Mouse (Mus musculus) spleen, adult 2 months (tissue): ENCODE data around the gene Sf3b3. TPM values are rescaled to one million over a fixed set of nuclear protein-coding genes. Genes with fewer than 3 reads are reported as not detected.
"Not testable (repeated sequence)": the region's sequence is repeated elsewhere in the genome, so short reads cannot be mapped to it uniquely, and the experiment has no call there.

Experiments
- DNase-seq, 2 experiments: peaks; one replicate each; pipeline versions ENCODE4 v3.0.0 to v3.0.0-alpha.2; 2012 to 2021; ENCODE audit warnings: low spot score in 2 of 2, low read depth in 1 of 2
- H3K27ac ChIP-seq: fragments of 200-500 bp; 2 replicates; pipeline ENCODE4 v1.5.1; 2012; ENCODE audit warnings: low read length, inconsistent platforms; ENCODE audit not compliant: insufficient read depth
- H3K27me3 ChIP-seq: fragments of 200-500 bp; 2 replicates; pipeline ENCODE4 v1.6.1; 2012; ENCODE audit warnings: mild to moderate bottlenecking, moderate library complexity, low read length, inconsistent platforms; ENCODE audit not compliant: control insufficient read depth, insufficient read depth
- H3K36me3 ChIP-seq: fragments of 200-500 bp; 2 replicates; pipeline ENCODE4 v1.6.1; 2012; ENCODE audit warnings: mild to moderate bottlenecking, low read length, inconsistent platforms; ENCODE audit not compliant: control insufficient read depth, insufficient read depth
- H3K4me1 ChIP-seq: fragments of 200-500 bp; 2 replicates; pipeline ENCODE4 v1.6.1; 2011; ENCODE audit warnings: inconsistent platforms; ENCODE audit not compliant: control insufficient read depth, insufficient read depth, insufficient read length
- H3K4me3 ChIP-seq: fragments of 200-500 bp; 2 replicates; pipeline ENCODE4 v1.5.1; 2011; ENCODE audit warnings: mild to moderate bottlenecking, inconsistent platforms; ENCODE audit not compliant: insufficient read depth, insufficient read length; ENCODE audit errors: extremely low read depth
- CTCF ChIP-seq: fragments of 200-500 bp; IDR thresholded peaks from 2 replicates; pipeline ENCODE4 v1.5.1; 2011; ENCODE audit warnings: mild to moderate bottlenecking, inconsistent platforms; ENCODE audit not compliant: insufficient read depth, insufficient read length, insufficient replicate concordance; ENCODE audit errors: extremely low read depth
- POLR2A ChIP-seq: fragments of 200-500 bp; IDR thresholded peaks from 2 replicates; pipeline ENCODE4 v1.6.1; 2011; ENCODE audit warnings: low read depth, low read length, inconsistent platforms
- WGBS: fragments of 180-500 bp; shearing (Covaris S2); methylation state at CpG from one replicate; pipeline ENCODE4 v1.1.7; 2018; 5-methylcytosine and 5-hydroxymethylcytosine counted together
- polyA plus RNA-seq: library from polyadenylated mRNA; depleted of rRNA; stranded (reverse); fragments of >200 nt; gene quantifications from 2 replicates; pipeline ENCODE4 v1.2.3, GENCODE M21; 2012

Gene Sf3b3
- polyA plus RNA-seq, 1 experiment: 30.5 TPM

GRCm38 (mm10) chr8:110877862-110878261 is 31.3 kb upstream of the Sf3b3 start:
- Histone ChIP-seq H3K4me3 (no peak overlapping the region), H3K27me3 (no peaks in the 10 kb centered on the region), H3K36me3 (peaks cover 53% of the 10 kb centered on the region), H3K4me1 (no peaks in the 10 kb centered on the region), H3K27ac (no peak overlapping the region)
- 66% methylated on average over 4 of the region's 4 CpGs for WGBS
- TF ChIP-seq POLR2A (no peak), CTCF (no peak)
- DNase-seq: no peak

GRCm38 (mm10) chr8:110870501-110870900 is 23.9 kb upstream of the Sf3b3 start:
- no peak for DNase-seq
- WGBS: 97% methylated on average over 2 of the region's 2 CpGs
- Histone ChIP-seq H3K4me3 (no peak overlapping the region), H3K4me1 (no peaks in the 10 kb centered on the region), H3K27me3 (no peaks in the 10 kb centered on the region), H3K27ac (no peak overlapping the region), H3K36me3 (peaks cover 35% of the 10 kb centered on the region)
- no peak for TF ChIP-seq CTCF
- no peak for TF ChIP-seq POLR2A

- WGBS: 96% methylated on average over 7 of the region's 7 CpGs
- DNase-seq, H3K27me3 ChIP-seq, H3K27ac ChIP-seq, H3K4me3 ChIP-seq, H3K4me1 ChIP-seq: not testable (repeated sequence)
- H3K36me3 ChIP-seq: peaks cover 39% of the 10 kb centered on the region
Observed at GRCm38 (mm10) chr8:110861347-110862025, 14.9 kb upstream of the Sf3b3 start.

GRCm38 (mm10) chr8:110859651-110860501 is 13.3 kb upstream of the Sf3b3 start:
- H3K36me3 ChIP-seq: peaks cover 37% of the 10 kb centered on the region
- TF ChIP-seq POLR2A (no peak), CTCF (peak; percentile 49; the same call in 1 of the 2 replicates)
- no peak overlapping the region for H3K27ac ChIP-seq
- H3K4me1 ChIP-seq: no peaks in the 10 kb centered on the region
- DNase-seq: peak; percentile 14 to 35
- H3K4me3 ChIP-seq: no peak overlapping the region
- H3K27me3 ChIP-seq: no peaks in the 10 kb centered on the region
- 42% methylated on average over 7 of the region's 7 CpGs for WGBS

- Histone ChIP-seq H3K27ac (no peak overlapping the region), H3K27me3 (no peaks in the 10 kb centered on the region), H3K4me1 (no peaks in the 10 kb centered on the region), H3K36me3 (peaks cover 30% of the 10 kb centered on the region), H3K4me3 (no peak overlapping the region)
- no peak for DNase-seq
- TF ChIP-seq CTCF (no peak), POLR2A (no peak)
- 84% methylated on average over 5 of the region's 5 CpGs for WGBS
Observed at GRCm38 (mm10) chr8:110856760-110857461, 10.3 kb upstream of the Sf3b3 start.

GRCm38 (mm10) chr8:110856073-110856472 is 9.5 kb upstream of the Sf3b3 start:
- not testable (repeated sequence) for H3K27me3 ChIP-seq, H3K4me3 ChIP-seq, DNase-seq, H3K4me1 ChIP-seq, H3K27ac ChIP-seq
- H3K36me3 ChIP-seq: peaks cover 36% of the 10 kb centered on the region
- 94% methylated on average over 4 of the region's 4 CpGs for WGBS

DNA sequence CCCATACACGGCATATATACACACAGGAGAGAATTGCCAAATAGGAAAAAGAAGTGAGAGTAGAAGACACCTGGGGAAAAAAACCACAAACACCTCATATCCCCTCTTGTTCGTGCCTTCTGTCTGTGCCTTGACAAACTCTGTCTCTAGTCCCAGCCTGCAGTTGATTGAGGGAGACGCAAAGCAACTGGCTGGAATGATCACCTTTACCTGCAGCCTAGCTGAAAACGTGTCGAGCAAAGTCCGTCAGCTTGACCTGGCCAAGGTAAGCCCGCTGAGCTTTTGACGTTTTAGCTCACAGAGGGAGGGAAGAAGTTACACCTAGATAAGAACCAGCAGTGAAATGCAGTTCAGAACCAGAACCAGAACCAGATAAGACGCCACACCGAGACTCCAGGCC is 4.6 kb upstream of the Sf3b3 start:
- peaks cover 5% of the 10 kb centered on the region; the same call in 1 of the 2 replicates for H3K4me1 ChIP-seq
- 93% methylated on average over 10 of the region's 10 CpGs for WGBS
- no peaks in the 10 kb centered on the region for H3K27me3 ChIP-seq
- H3K36me3 ChIP-seq: peaks cover 35% of the 10 kb centered on the region
- no peak for DNase-seq
- H3K27ac ChIP-seq: no peak overlapping the region
- TF ChIP-seq POLR2A (no peak), CTCF (no peak)
- no peak overlapping the region for H3K4me3 ChIP-seq
